Mouse (Mus musculus) adrenal gland, postnatal 10 days (tissue): ENCODE results near the gene Ccdc146. TPM values are rescaled to one million over a fixed set of nuclear protein-coding genes. Genes with fewer than 3 reads are reported as not detected.
A peak's percentile ranks its signal among the peaks of the same experiment; 100 is the strongest.
"Not testable (repeated sequence)": the region's sequence is repeated elsewhere in the genome, so short reads cannot be mapped to it uniquely, and the experiment has no call there.

Source experiments
- DNase-seq: peaks from one replicate; pipeline ENCODE4 v3.0.0; 2021; ENCODE audit warnings: mixed read lengths
- total RNA-seq, 2 experiments: library from RNA; stranded (reverse); gene quantifications; 2 replicates each; pipeline ENCODE4 v1.2.3; 2021

Gene Ccdc146
- total RNA-seq, 2 experiments from 2014 or later, result 0.15 TPM; not detected in 1

- DNase-seq, result no peak
Observed at GRCm38 (mm10) chr5:21329672-21330665, 94.5 kb downstream of the Ccdc146 start.

GRCm38 (mm10) chr5:21328560-21328959, 95.9 kb downstream of the Ccdc146 start:
- no peak for DNase-seq

GRCm38 (mm10) chr5:21326494-21326893, 98.0 kb downstream of the Ccdc146 start:
- peak; percentile 82 for DNase-seq

GRCm38 (mm10) chr5:21320138-21320537, 104.3 kb downstream of the Ccdc146 start:
- no peak for DNase-seq

- no peak for DNase-seq
Observed at GRCm38 (mm10) chr5:21314696-21315095, 109.8 kb downstream of the Ccdc146 start.

- no peak for DNase-seq
Observed at GRCm38 (mm10) chr5:21307165-21307564, 117.3 kb downstream of the Ccdc146 start.

- peak; percentile 48 for DNase-seq
Observed at GRCm38 (mm10) chr5:21301011-21301410, 123.5 kb downstream of the Ccdc146 start.

GRCm38 (mm10) chr5:21300058-21300457, 124.4 kb downstream of the Ccdc146 start:
- DNase-seq, result no peak

GRCm38 (mm10) chr5:21299076-21299755, 125.3 kb downstream of the Ccdc146 start:
- no peak for DNase-seq

GRCm38 (mm10) chr5:21295683-21296082, 128.8 kb downstream of the Ccdc146 start:
- DNase-seq, result no peak

GRCm38 (mm10) chr5:21290594-21290993, 133.9 kb downstream of the Ccdc146 start:
- no peak for DNase-seq

GRCm38 (mm10) chr5:21288658-21289435, 135.6 kb downstream of the Ccdc146 start:
- no peak for DNase-seq

GRCm38 (mm10) chr5:21283356-21284062, 141.0 kb downstream of the Ccdc146 start:
- peak; percentile 18 for DNase-seq

- DNase-seq, result not testable (repeated sequence)
Observed at GRCm38 (mm10) chr5:21277685-21278084, 146.8 kb downstream of the Ccdc146 start.

- DNase-seq, result no peak
Observed at GRCm38 (mm10) chr5:21271386-21272354, 152.8 kb downstream of the Ccdc146 start.

GRCm38 (mm10) chr5:21270756-21271155, 153.7 kb downstream of the Ccdc146 start:
- DNase-seq, result no peak

GRCm38 (mm10) chr5:21269446-21269845, 155.0 kb downstream of the Ccdc146 start:
- DNase-seq, result no peak

GRCm38 (mm10) chr5:21267090-21267489, 157.4 kb downstream of the Ccdc146 start:
- DNase-seq, result no peak

GRCm38 (mm10) chr5:21265049-21265448, 159.4 kb downstream of the Ccdc146 start:
- DNase-seq, result peak; percentile 92

GRCm38 (mm10) chr5:21264352-21265021, 160.0 kb downstream of the Ccdc146 start:
- DNase-seq, result no peak
